Mouse (Mus musculus): ENCODE measurements around the gene Cdk18. TPM values are rescaled to one million over a fixed set of nuclear protein-coding genes. Genes with fewer than 3 reads are reported as not detected.
A peak's percentile ranks its signal among the peaks of the same experiment; 100 is the strongest.
"Not testable (repeated sequence)": the region's sequence is repeated elsewhere in the genome, so short reads cannot be mapped to it uniquely, and the experiment has no call there.

Cdk18 gene
- polyA plus RNA-seq (2015; fragmentation: Nextera tagmentation; extraction: Ambion mirVana) = 6.5 and 7.7 TPM in 2 replicates

GRCm38 (mm10) chr1:132139416-132139864, at the start of gene Cdk18:
TSS of gene Cdk18 (minus strand) at chr1:132139684.
- peak within 1 kb of the TSS; percentile 62 for H3K9ac ChIP-seq
- ATAC-seq (ENCODE audit: borderline replicate concordance, extremely low read depth, low FRiP score, low TSS enrichment) = peak; percentile 78
- no peaks in the 10 kb centered on the region for H3K27me3 ChIP-seq
- no peaks in the 10 kb centered on the region for H3K9me3 ChIP-seq
- peaks cover 18% of the 10 kb centered on the region for H3K4me1 ChIP-seq
- peak within 1 kb of the TSS; percentile 62 for H3K4me3 ChIP-seq
- H3K27ac ChIP-seq = peak within 1 kb of the TSS; percentile 62
- no peaks in the 10 kb centered on the region for H3K36me3 ChIP-seq
- H3K4me2 ChIP-seq = peak within 1 kb of the TSS; percentile 94
- under 1% methylated on average over 27 of the region's 30 CpGs for WGBS

GRCm38 (mm10) chr1:132189231-132189630, 49.7 kb upstream of the Cdk18 start:
- Histone ChIP-seq H3K4me3 (no peak overlapping the region), H3K4me2 (no peak overlapping the region; the same call in 1 of the 2 replicates), H3K27ac (no peak overlapping the region), H3K4me1 (peaks cover 43% of the 10 kb centered on the region), H3K27me3 (peaks cover 75% of the 10 kb centered on the region), H3K9me3 (no peaks in the 10 kb centered on the region), H3K9ac (no peak overlapping the region), H3K36me3 (no peaks in the 10 kb centered on the region)
- no peak for ATAC-seq (ENCODE audit: borderline replicate concordance, extremely low read depth, low FRiP score, low TSS enrichment)
- WGBS = 50% methylated on average over 4 of the region's 4 CpGs

- Histone ChIP-seq H3K27me3 (peaks cover 73% of the 10 kb centered on the region), H3K36me3 (no peaks in the 10 kb centered on the region), H3K4me1 (peaks cover 36% of the 10 kb centered on the region), H3K4me3 (no peak overlapping the region), H3K4me2 (no peak overlapping the region), H3K9ac (no peak overlapping the region), H3K27ac (no peak overlapping the region), H3K9me3 (no peaks in the 10 kb centered on the region)
- ATAC-seq (ENCODE audit: borderline replicate concordance, extremely low read depth, low FRiP score, low TSS enrichment) = no peak
- WGBS = 28% methylated on average over 9 of the region's 9 CpGs
Measured at GRCm38 (mm10) chr1:132188442-132189066, 49.1 kb upstream of the Cdk18 start.

GRCm38 (mm10) chr1:132186303-132186702, 46.8 kb upstream of the Cdk18 start:
- no peak for ATAC-seq (ENCODE audit: borderline replicate concordance, extremely low read depth, low FRiP score, low TSS enrichment)
- no peaks in the 10 kb centered on the region for H3K9me3 ChIP-seq
- H3K9ac ChIP-seq = no peak overlapping the region
- no peak overlapping the region for H3K4me2 ChIP-seq
- H3K27ac ChIP-seq = no peak overlapping the region
- H3K4me1 ChIP-seq = peaks cover 16% of the 10 kb centered on the region
- 73% methylated on average over 4 of the region's 4 CpGs for WGBS
- H3K4me3 ChIP-seq = no peak overlapping the region
- peaks cover 51% of the 10 kb centered on the region for H3K27me3 ChIP-seq
- H3K36me3 ChIP-seq = no peaks in the 10 kb centered on the region

- no peaks in the 10 kb centered on the region for H3K9me3 ChIP-seq
- H3K27ac ChIP-seq = no peak overlapping the region
- WGBS = 11% methylated on average over 1 of the region's 2 CpGs
- peaks cover 15% of the 10 kb centered on the region; the same call in 1 of the 2 replicates for H3K4me1 ChIP-seq
- no peak overlapping the region for H3K4me3 ChIP-seq
- H3K36me3 ChIP-seq = no peaks in the 10 kb centered on the region
- ATAC-seq (ENCODE audit: borderline replicate concordance, extremely low read depth, low FRiP score, low TSS enrichment) = no peak
- H3K9ac ChIP-seq = no peak overlapping the region
- H3K4me2 ChIP-seq = no peak overlapping the region
- H3K27me3 ChIP-seq = no peaks in the 10 kb centered on the region
Measured at GRCm38 (mm10) chr1:132171619-132172018, 32.1 kb upstream of the Cdk18 start.

- Histone ChIP-seq H3K4me2 (no peak overlapping the region), H3K4me1 (peaks cover 15% of the 10 kb centered on the region; the same call in 1 of the 2 replicates), H3K4me3 (no peak overlapping the region), H3K27me3 (no peaks in the 10 kb centered on the region), H3K9me3 (no peaks in the 10 kb centered on the region), H3K27ac (no peak overlapping the region), H3K9ac (no peak overlapping the region), H3K36me3 (no peaks in the 10 kb centered on the region)
- ATAC-seq (ENCODE audit: borderline replicate concordance, extremely low read depth, low FRiP score, low TSS enrichment) = no peak
- 21% methylated on average over 6 of the region's 6 CpGs for WGBS
Measured at GRCm38 (mm10) chr1:132170698-132171097, 31.2 kb upstream of the Cdk18 start.

- H3K27ac ChIP-seq = no peak overlapping the region
- H3K36me3 ChIP-seq = no peaks in the 10 kb centered on the region
- no peak overlapping the region for H3K9ac ChIP-seq
- peaks cover 8% of the 10 kb centered on the region; the same call in 1 of the 2 replicates for H3K27me3 ChIP-seq
- H3K4me2 ChIP-seq = peak overlapping the region; percentile 45
- peak; percentile 34; the same call in 1 of the 2 replicates for ATAC-seq (ENCODE audit: borderline replicate concordance, extremely low read depth, low FRiP score, low TSS enrichment)
- no peak overlapping the region for H3K4me3 ChIP-seq
- H3K9me3 ChIP-seq = no peaks in the 10 kb centered on the region
- 4% methylated on average over 12 of the region's 12 CpGs for WGBS
- H3K4me1 ChIP-seq = peaks cover 21% of the 10 kb centered on the region; the same call in 1 of the 2 replicates
Measured at GRCm38 (mm10) chr1:132168115-132168767, 28.8 kb upstream of the Cdk18 start.

GRCm38 (mm10) chr1:132165859-132166258, 26.4 kb upstream of the Cdk18 start:
- Histone ChIP-seq H3K4me2 (no peak overlapping the region), H3K4me3 (no peak overlapping the region), H3K4me1 (peaks cover 26% of the 10 kb centered on the region), H3K36me3 (no peaks in the 10 kb centered on the region), H3K9me3 (no peaks in the 10 kb centered on the region), H3K27ac (no peak overlapping the region), H3K9ac (no peak overlapping the region), H3K27me3 (peaks cover 8% of the 10 kb centered on the region; the same call in 1 of the 2 replicates)
- no peak for ATAC-seq (ENCODE audit: borderline replicate concordance, extremely low read depth, low FRiP score, low TSS enrichment)
- 57% methylated on average over 3 of the region's 3 CpGs for WGBS

- Histone ChIP-seq H3K4me1 (peaks cover 21% of the 10 kb centered on the region; the same call in 1 of the 2 replicates), H3K9ac (no peak overlapping the region), H3K36me3 (no peaks in the 10 kb centered on the region), H3K4me3 (no peak overlapping the region), H3K27ac (no peak overlapping the region), H3K4me2 (no peak overlapping the region), H3K9me3 (no peaks in the 10 kb centered on the region), H3K27me3 (peaks cover 8% of the 10 kb centered on the region; the same call in 1 of the 2 replicates)
- WGBS = 21% methylated on average over 12 of the region's 13 CpGs
- no peak for ATAC-seq (ENCODE audit: borderline replicate concordance, extremely low read depth, low FRiP score, low TSS enrichment)
Measured at GRCm38 (mm10) chr1:132164780-132165518, 25.5 kb upstream of the Cdk18 start.

GRCm38 (mm10) chr1:132162618-132163017, 23.1 kb upstream of the Cdk18 start:
- H3K4me2 ChIP-seq; H3K36me3 ChIP-seq; H3K9ac ChIP-seq; H3K4me3 ChIP-seq; H3K27ac ChIP-seq; H3K9me3 ChIP-seq; ATAC-seq (ENCODE audit: borderline replicate concordance, extremely low read depth, low FRiP score, low TSS enrichment): not testable (repeated sequence)
- peaks cover 15% of the 10 kb centered on the region for H3K27me3 ChIP-seq
- H3K4me1 ChIP-seq = peaks cover 31% of the 10 kb centered on the region
- 56% methylated on average over 9 of the region's 9 CpGs for WGBS

- Histone ChIP-seq H3K27me3 (peaks cover 16% of the 10 kb centered on the region), H3K27ac (peak overlapping the region; percentile 67), H3K4me2 (no peak overlapping the region), H3K4me1 (peaks cover 33% of the 10 kb centered on the region), H3K9me3 (no peaks in the 10 kb centered on the region), H3K9ac (no peak overlapping the region), H3K4me3 (no peak overlapping the region), H3K36me3 (no peaks in the 10 kb centered on the region)
- peak; percentile 49; the same call in 1 of the 2 replicates for ATAC-seq (ENCODE audit: borderline replicate concordance, extremely low read depth, low FRiP score, low TSS enrichment)
- WGBS = 40% methylated on average over 7 of the region's 7 CpGs
Measured at GRCm38 (mm10) chr1:132161211-132161880, 21.9 kb upstream of the Cdk18 start.
